Mouse (Mus musculus): Measurements from ENCODE around the gene Tmem198. TPM values are rescaled to one million over a fixed set of nuclear protein-coding genes. Genes with fewer than 3 reads are reported as not detected.

Tmem198 gene
- 11.1 and 11.6 TPM in 2 replicates for polyA plus RNA-seq (2014; fragmentation: Nextera tagmentation; extraction: Ambion mirVana)

DNA sequence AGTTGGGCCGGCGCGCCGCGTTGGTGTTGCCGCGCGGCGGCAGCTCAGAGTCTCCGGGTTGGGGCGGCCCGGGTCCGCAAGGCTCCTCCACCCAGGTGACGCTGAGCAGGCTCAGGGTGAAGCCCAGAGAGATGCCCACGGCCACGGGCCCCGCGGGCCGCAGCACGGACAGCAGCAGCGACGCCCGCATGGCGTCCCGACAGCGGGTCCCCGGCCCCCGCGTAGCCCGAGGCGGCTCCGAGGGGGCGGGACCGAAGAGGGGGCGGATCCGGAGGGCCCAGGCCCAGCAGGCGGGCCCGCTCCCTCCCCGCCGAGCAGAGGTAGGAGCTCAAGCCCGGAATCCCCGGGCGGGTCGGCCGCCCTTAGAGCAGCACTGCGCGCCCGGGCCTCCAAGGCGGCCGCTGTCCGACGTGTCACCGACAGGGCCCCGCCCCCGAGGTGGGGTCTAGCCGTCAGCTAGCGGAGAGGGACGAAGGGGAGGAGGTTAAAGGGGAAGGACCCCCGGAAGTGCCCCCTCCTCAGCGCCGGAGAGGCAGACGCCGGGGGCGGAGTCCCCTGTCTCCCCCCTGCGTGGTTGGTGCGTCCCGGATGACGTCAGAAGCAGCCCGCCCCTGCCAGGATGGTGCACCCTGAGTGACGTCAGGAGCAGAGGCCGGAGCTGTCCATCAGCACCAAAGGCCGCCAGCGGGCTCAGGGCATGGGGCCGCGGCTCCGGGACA is at the start of gene Tmem198, which contains the start of gene Chpf:
Gene Tmem198 (plus strand): TSS at position 617 of the 719 bp plus-strand sequence.
Gene Chpf (minus strand): TSS at position 392 of the 719 bp plus-strand sequence.
- DNase-seq (ENCODE audit: low spot score), result peak; percentile 98
- under 1% methylated on average over 72 of the region's 76 CpGs for WGBS

GRCm38 (mm10) chr1:75435475-75436328 is 43.6 kb upstream of the Tmem198 start, which contains the start of gene Gmppa:
TSS of gene Gmppa (plus strand) at chr1:75435930.
- Histone ChIP-seq H3K36me3 (ENCODE audit: control insufficient read depth, insufficient read depth, low read length) (no peaks in the 10 kb centered on the region), H3K9ac (ENCODE audit: low read depth, low read length) (peak within 1 kb of the TSS; percentile 60), H3K4me1 (replicated peaks; ENCODE audit: control insufficient read depth, insufficient read depth, low read length) (peaks cover 3% of the 10 kb centered on the region; the same call in 1 of the 2 replicates), H3K9me3 (ENCODE audit: control insufficient read depth, low read length) (no peaks in the 10 kb centered on the region), H3K27ac (ENCODE audit: low read depth, low read length) (no peak within 1 kb of the TSS), H3K4me3 (ENCODE audit: low read depth, low read length) (peak within 1 kb of the TSS; percentile 53), H3K4me2 (replicated peaks; ENCODE audit: low read depth, low read length) (peak within 1 kb of the TSS; percentile 56), H3K27me3 (ENCODE audit: control insufficient read depth, insufficient read depth, low read length) (no peaks in the 10 kb centered on the region)
- WGBS, result 6% methylated on average over 28 of the region's 28 CpGs
- peak; percentile 83 for ATAC-seq (ENCODE audit: low FRiP score)
- peak; percentile 89 for DNase-seq (ENCODE audit: low spot score)

More for the DNA sequence above, at the start of gene Tmem198, which contains the start of gene Chpf:
- peak within 1 kb of the TSS; percentile 92 for H3K4me2 ChIP-seq (replicated peaks; ENCODE audit: low read depth, low read length)
- peak within 1 kb of the TSS; percentile 76 for H3K27ac ChIP-seq (ENCODE audit: low read depth, low read length)
- H3K27me3 ChIP-seq (ENCODE audit: control insufficient read depth, insufficient read depth, low read length), result peaks cover 16% of the 10 kb centered on the region
- H3K4me1 ChIP-seq (replicated peaks; ENCODE audit: control insufficient read depth, insufficient read depth, low read length), result 0 out of 2 replicates have a peak, but pooled peaks cover 3% of the 10 kb centered on the region
- H3K36me3 ChIP-seq (ENCODE audit: control insufficient read depth, insufficient read depth, low read length), result peaks cover 11% of the 10 kb centered on the region; the same call in 1 of the 2 replicates
- H3K9me3 ChIP-seq (ENCODE audit: control insufficient read depth, low read length), result no peaks in the 10 kb centered on the region
- peak; percentile 92 for ATAC-seq (ENCODE audit: low FRiP score)
- peak within 1 kb of the TSS; percentile 84 for H3K9ac ChIP-seq (ENCODE audit: low read depth, low read length)
- H3K4me3 ChIP-seq (ENCODE audit: low read depth, low read length), result peak within 1 kb of the TSS; percentile 88

- WGBS, result 81% methylated on average over 8 of the region's 9 CpGs
- no peak for ATAC-seq (ENCODE audit: low FRiP score)
These were observed 40.5 kb upstream of the Tmem198 start for GRCm38 (mm10) chr1:75438782-75439181.

DNA sequence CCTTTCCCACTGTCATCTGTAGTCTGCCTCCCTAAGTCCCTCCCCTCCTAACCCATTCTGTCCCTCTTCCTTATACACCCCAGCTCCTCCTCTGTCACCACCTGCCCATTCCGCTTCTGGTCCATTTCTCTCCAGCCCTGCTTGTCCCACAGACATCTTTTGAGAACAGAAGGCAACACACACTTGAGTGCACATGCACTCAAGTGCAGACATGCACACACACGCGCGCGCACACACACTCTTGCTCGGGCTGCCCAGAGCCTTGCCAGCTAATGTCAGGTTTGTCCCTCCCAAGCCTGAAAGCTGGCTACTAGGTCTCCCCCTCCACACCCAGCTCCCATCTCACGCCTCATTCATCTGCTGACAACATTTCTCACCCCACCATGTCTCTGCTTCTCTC is 38.7 kb upstream of the Tmem198 start:
- H3K4me1 ChIP-seq (replicated peaks; ENCODE audit: control insufficient read depth, insufficient read depth, low read length), result peaks cover 23% of the 10 kb centered on the region
- DNase-seq (ENCODE audit: low spot score) (no peak), ATAC-seq (ENCODE audit: low FRiP score) (no peak)
- no peak overlapping the region for H3K4me2 ChIP-seq (replicated peaks; ENCODE audit: low read depth, low read length)
- no peaks in the 10 kb centered on the region for H3K36me3 ChIP-seq (ENCODE audit: control insufficient read depth, insufficient read depth, low read length)
- WGBS, result 92% methylated on average over 7 of the region's 7 CpGs
- H3K9ac ChIP-seq (ENCODE audit: low read depth, low read length), result no peak overlapping the region
- H3K9me3 ChIP-seq (ENCODE audit: control insufficient read depth, low read length), result no peaks in the 10 kb centered on the region
- no peak overlapping the region for H3K27ac ChIP-seq (ENCODE audit: low read depth, low read length)
- no peak overlapping the region for H3K4me3 ChIP-seq (ENCODE audit: low read depth, low read length)
- no peaks in the 10 kb centered on the region for H3K27me3 ChIP-seq (ENCODE audit: control insufficient read depth, insufficient read depth, low read length)

More at GRCm38 (mm10) chr1:75438782-75439181, 40.5 kb upstream of the Tmem198 start:
- Histone ChIP-seq H3K4me3 (ENCODE audit: low read depth, low read length) (no peak overlapping the region), H3K4me1 (replicated peaks; ENCODE audit: control insufficient read depth, insufficient read depth, low read length) (peaks cover 18% of the 10 kb centered on the region), H3K9me3 (ENCODE audit: control insufficient read depth, low read length) (no peaks in the 10 kb centered on the region), H3K27ac (ENCODE audit: low read depth, low read length) (no peak overlapping the region), H3K9ac (ENCODE audit: low read depth, low read length) (no peak overlapping the region), H3K4me2 (replicated peaks; ENCODE audit: low read depth, low read length) (no peak overlapping the region), H3K36me3 (ENCODE audit: control insufficient read depth, insufficient read depth, low read length) (no peaks in the 10 kb centered on the region), H3K27me3 (ENCODE audit: control insufficient read depth, insufficient read depth, low read length) (no peaks in the 10 kb centered on the region)
- no peak for DNase-seq (ENCODE audit: low spot score)

- no peak for ATAC-seq (ENCODE audit: low FRiP score)
These were observed 37.8 kb upstream of the Tmem198 start for GRCm38 (mm10) chr1:75441471-75441996.

GRCm38 (mm10) chr1:75442171-75442570 is 37.2 kb upstream of the Tmem198 start:
- Histone ChIP-seq H3K9ac (ENCODE audit: low read depth, low read length) (no peak overlapping the region), H3K9me3 (ENCODE audit: control insufficient read depth, low read length) (no peaks in the 10 kb centered on the region), H3K36me3 (ENCODE audit: control insufficient read depth, insufficient read depth, low read length) (no peaks in the 10 kb centered on the region), H3K4me2 (replicated peaks; ENCODE audit: low read depth, low read length) (no peak overlapping the region), H3K27ac (ENCODE audit: low read depth, low read length) (peak overlapping the region; percentile 90), H3K4me1 (replicated peaks; ENCODE audit: control insufficient read depth, insufficient read depth, low read length) (peaks cover 32% of the 10 kb centered on the region), H3K4me3 (ENCODE audit: low read depth, low read length) (no peak overlapping the region), H3K27me3 (ENCODE audit: control insufficient read depth, insufficient read depth, low read length) (no peaks in the 10 kb centered on the region; the same call in 1 of the 2 replicates)
- WGBS, result 78% methylated on average over 9 of the region's 9 CpGs
- DNase-seq (ENCODE audit: low spot score) (no peak), ATAC-seq (ENCODE audit: low FRiP score) (no peak)

More at GRCm38 (mm10) chr1:75441471-75441996, 37.8 kb upstream of the Tmem198 start:
- no peak overlapping the region for H3K4me3 ChIP-seq (ENCODE audit: low read depth, low read length)
- H3K27me3 ChIP-seq (ENCODE audit: control insufficient read depth, insufficient read depth, low read length), result no peaks in the 10 kb centered on the region; the same call in 1 of the 2 replicates
- H3K9me3 ChIP-seq (ENCODE audit: control insufficient read depth, low read length), result no peaks in the 10 kb centered on the region
- DNase-seq (ENCODE audit: low spot score), result no peak
- H3K36me3 ChIP-seq (ENCODE audit: control insufficient read depth, insufficient read depth, low read length), result no peaks in the 10 kb centered on the region
- no peak overlapping the region for H3K27ac ChIP-seq (ENCODE audit: low read depth, low read length)
- H3K4me2 ChIP-seq (replicated peaks; ENCODE audit: low read depth, low read length), result no peak overlapping the region
- 84% methylated on average over 15 of the region's 15 CpGs for WGBS
- H3K4me1 ChIP-seq (replicated peaks; ENCODE audit: control insufficient read depth, insufficient read depth, low read length), result peaks cover 28% of the 10 kb centered on the region
- no peak overlapping the region for H3K9ac ChIP-seq (ENCODE audit: low read depth, low read length)

- Histone ChIP-seq H3K9ac (ENCODE audit: low read depth, low read length) (no peak overlapping the region), H3K4me3 (ENCODE audit: low read depth, low read length) (no peak overlapping the region), H3K4me2 (replicated peaks; ENCODE audit: low read depth, low read length) (no peak overlapping the region), H3K9me3 (ENCODE audit: control insufficient read depth, low read length) (no peaks in the 10 kb centered on the region), H3K36me3 (ENCODE audit: control insufficient read depth, insufficient read depth, low read length) (no peaks in the 10 kb centered on the region), H3K27me3 (ENCODE audit: control insufficient read depth, insufficient read depth, low read length) (no peaks in the 10 kb centered on the region; the same call in 1 of the 2 replicates), H3K4me1 (replicated peaks; ENCODE audit: control insufficient read depth, insufficient read depth, low read length) (peaks cover 38% of the 10 kb centered on the region), H3K27ac (ENCODE audit: low read depth, low read length) (peak overlapping the region; percentile 90)
- no peak for ATAC-seq (ENCODE audit: low FRiP score)
- DNase-seq (ENCODE audit: low spot score), result no peak
- WGBS, result 38% methylated on average over 8 of the region's 8 CpGs
These were observed 36.5 kb upstream of the Tmem198 start for GRCm38 (mm10) chr1:75442811-75443210.

Data from hindbrain, embryonic 11.5 days (tissue).